Mouse (Mus musculus) gonadal fat pad, adult 2 months (tissue): ENCODE data around the gene Dpysl5. TPM values are rescaled to one million over a fixed set of nuclear protein-coding genes. Genes with fewer than 3 reads are reported as not detected.

ENCODE experiments used
- DNase-seq: peaks from one replicate; pipeline ENCODE4 v3.0.0-alpha.2; 2012; ENCODE audit warnings: low read depth
- polyA plus RNA-seq: library from polyadenylated mRNA; depleted of rRNA; stranded (reverse); fragments of >200 nt; gene quantifications from 2 replicates; pipeline ENCODE4 v1.2.3, GENCODE M21; 2012

Dpysl5 gene
- polyA plus RNA-seq, 1 experiment = 0.30 TPM

- DNase-seq = no peak
These were observed 52.1 kb downstream of the Dpysl5 start for GRCm38 (mm10) chr5:30763511-30763830.

GRCm38 (mm10) chr5:30765596-30766370 lies 54.4 kb downstream of the Dpysl5 start:
- no peak for DNase-seq

GRCm38 (mm10) chr5:30768082-30768481 lies 56.7 kb downstream of the Dpysl5 start:
- no peak for DNase-seq

- no peak for DNase-seq
These were observed 57.2 kb downstream of the Dpysl5 start for GRCm38 (mm10) chr5:30768598-30768997.

- no peak for DNase-seq
These were observed 57.7 kb downstream of the Dpysl5 start for GRCm38 (mm10) chr5:30769075-30769474.

GRCm38 (mm10) chr5:30774601-30775371 lies 63.4 kb downstream of the Dpysl5 start:
- DNase-seq = no peak

GRCm38 (mm10) chr5:30780699-30781098 lies 69.3 kb downstream of the Dpysl5 start:
- no peak for DNase-seq

- DNase-seq = no peak
These were observed 69.8 kb downstream of the Dpysl5 start for GRCm38 (mm10) chr5:30781147-30781546.

- DNase-seq = no peak
These were observed 76.0 kb downstream of the Dpysl5 start for GRCm38 (mm10) chr5:30787381-30787780.

- DNase-seq = no peak
These were observed 78.7 kb downstream of the Dpysl5 start for GRCm38 (mm10) chr5:30790047-30790446.

- no peak for DNase-seq
These were observed 84.8 kb downstream of the Dpysl5 start for GRCm38 (mm10) chr5:30796125-30796524.

- no peak for DNase-seq
These were observed 86.1 kb downstream of the Dpysl5 start for GRCm38 (mm10) chr5:30797482-30797881.

GRCm38 (mm10) chr5:30797982-30798381 lies 86.6 kb downstream of the Dpysl5 start:
- no peak for DNase-seq

GRCm38 (mm10) chr5:30798965-30799364 lies 87.6 kb downstream of the Dpysl5 start:
- no peak for DNase-seq

GRCm38 (mm10) chr5:30802724-30803467 lies 91.5 kb downstream of the Dpysl5 start:
- no peak for DNase-seq

GRCm38 (mm10) chr5:30806106-30806505 lies 94.7 kb downstream of the Dpysl5 start:
- no peak for DNase-seq

GRCm38 (mm10) chr5:30814424-30815119 lies 103.2 kb downstream of the Dpysl5 start, which contains the start of gene Mapre3:
Gene Mapre3 (plus strand): TSS chr5:30814641.
- no peak for DNase-seq

- no peak for DNase-seq
These were observed 103.7 kb downstream of the Dpysl5 start for GRCm38 (mm10) chr5:30815120-30815465.

- no peak for DNase-seq
These were observed 105.0 kb downstream of the Dpysl5 start for GRCm38 (mm10) chr5:30816261-30816791.

GRCm38 (mm10) chr5:30818758-30819309 lies 107.5 kb downstream of the Dpysl5 start:
- DNase-seq = no peak

- no peak for DNase-seq
These were observed 111.3 kb downstream of the Dpysl5 start for GRCm38 (mm10) chr5:30822689-30823088.
